Mouse (Mus musculus): Measurements from ENCODE around the gene Vezf1. TPM values are rescaled to one million over a fixed set of nuclear protein-coding genes. Genes with fewer than 3 reads are reported as not detected.

Gene Vezf1
- polyA plus RNA-seq, 1 experiment from 2014 or later: 56.0 TPM

DNA sequence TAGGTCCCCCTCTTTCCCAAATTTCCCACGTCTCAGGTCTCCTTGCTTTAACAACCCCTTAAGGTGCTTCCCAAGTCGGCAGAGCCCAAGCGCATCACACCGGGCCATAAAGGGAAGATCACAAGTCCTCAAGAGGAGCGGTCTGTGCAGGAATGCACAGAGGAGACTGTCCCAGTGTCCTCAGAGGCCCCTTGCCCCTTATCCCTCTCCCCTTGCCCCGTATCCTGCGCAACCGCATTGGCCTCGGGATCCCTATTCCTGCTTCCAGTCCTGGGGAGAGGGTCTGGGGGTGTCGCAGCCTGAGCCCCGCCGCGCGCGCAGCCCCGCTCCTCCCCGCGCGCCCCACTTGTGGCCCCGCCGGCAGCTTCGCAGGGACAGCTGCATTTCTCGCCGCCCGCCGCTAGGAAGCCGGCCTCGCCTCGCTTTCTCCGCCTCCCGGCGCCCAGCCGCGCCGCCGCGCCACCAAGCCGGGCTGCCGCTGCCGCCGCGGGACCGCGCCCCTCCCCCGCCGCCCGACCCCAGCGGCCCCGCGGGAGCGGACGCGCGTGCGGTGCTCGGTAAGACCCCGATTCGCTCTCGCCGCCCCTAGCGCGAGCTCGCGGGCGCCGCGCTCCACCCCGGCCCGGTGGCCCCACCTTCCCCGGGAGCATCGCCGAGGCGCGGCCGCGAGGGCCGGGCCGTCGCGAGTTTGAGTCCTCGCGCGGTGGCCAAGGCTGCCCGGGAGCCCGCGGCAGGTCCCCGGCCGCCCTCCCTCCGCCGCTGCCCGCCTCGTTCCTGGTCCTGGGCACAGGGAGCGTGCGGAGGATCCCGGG lies 30.9 kb downstream of the Vezf1 start:
- peak overlapping the region; percentile 87 for H3K4me3 ChIP-seq (replicated peaks)
- WGBS: under 1% methylated on average over 93 of the region's 95 CpGs

DNA sequence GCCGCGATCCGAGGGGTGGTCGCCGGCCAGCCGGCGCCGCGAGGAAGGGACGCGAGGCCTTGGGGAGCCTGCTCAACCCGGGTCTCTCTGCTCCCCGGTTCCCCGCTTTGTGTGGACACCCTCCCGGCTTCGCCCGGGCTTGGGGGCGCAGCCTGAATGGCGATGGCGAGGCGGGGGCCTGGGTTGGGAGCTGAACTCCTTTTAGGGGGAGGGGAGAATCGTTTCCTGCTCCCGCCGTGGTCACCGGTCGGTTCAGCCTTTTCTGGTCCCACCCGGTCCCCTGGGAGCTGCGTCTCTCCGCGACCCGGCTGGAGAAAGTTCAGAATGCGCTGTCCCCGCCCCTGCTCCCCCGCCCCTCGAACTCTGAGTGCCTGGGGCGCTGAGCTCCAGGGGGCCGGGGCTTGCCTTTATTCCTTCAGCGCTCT lies 31.5 kb downstream of the Vezf1 start:
- peak overlapping the region; percentile 87 for H3K4me3 ChIP-seq (replicated peaks)
- no peaks in the 10 kb centered on the region for H3K9me3 ChIP-seq
- ATAC-seq (ENCODE audit: insufficient number of reproducible peaks, insufficient read depth, low FRiP score, low TSS enrichment, low read depth): peak; percentile 23; the same call in 1 of the 2 replicates
- 1% methylated on average over 38 of the region's 38 CpGs for WGBS
- H3K36me3 ChIP-seq: peaks cover 2% of the 10 kb centered on the region; the same call in 1 of the 2 replicates
- H3K27ac ChIP-seq: peak overlapping the region; percentile 90
- peak overlapping the region; percentile 83 for H3K4me2 ChIP-seq
- peaks cover 16% of the 10 kb centered on the region for H3K27me3 ChIP-seq
- H3K9ac ChIP-seq (replicated peaks): peak overlapping the region; percentile 96
- H3K4me1 ChIP-seq (replicated peaks): peaks cover 36% of the 10 kb centered on the region

More for the DNA sequence above, 30.9 kb downstream of the Vezf1 start:
- Histone ChIP-seq H3K9me3 (no peaks in the 10 kb centered on the region), H3K4me2 (peak overlapping the region; percentile 83), H3K36me3 (peaks cover 2% of the 10 kb centered on the region; the same call in 1 of the 2 replicates), H3K27me3 (peaks cover 16% of the 10 kb centered on the region), H3K4me1 (replicated peaks) (peaks cover 30% of the 10 kb centered on the region), H3K9ac (replicated peaks) (peak overlapping the region; percentile 96), H3K27ac (peak overlapping the region; percentile 90)
- peak; percentile 70 for ATAC-seq (ENCODE audit: insufficient number of reproducible peaks, insufficient read depth, low FRiP score, low TSS enrichment, low read depth)

DNA sequence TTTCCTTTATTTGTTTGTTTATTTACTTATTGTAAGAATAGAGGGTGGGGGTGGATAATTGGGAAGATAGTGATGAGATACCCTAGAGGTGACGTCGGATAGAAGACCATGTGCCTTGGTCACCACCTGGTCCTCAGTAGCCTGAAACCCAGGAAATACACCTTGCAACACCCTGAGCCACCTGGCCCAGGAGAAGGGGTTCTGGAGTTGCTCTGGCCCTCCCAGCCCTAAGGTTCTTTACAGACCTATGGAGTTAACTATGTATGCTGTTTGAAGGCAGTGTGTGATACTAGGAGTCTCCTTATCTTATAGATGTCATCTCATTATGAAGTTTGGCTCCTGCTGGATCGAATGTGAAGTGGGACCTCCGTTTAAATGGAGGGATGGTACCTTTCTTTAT lies 32.1 kb downstream of the Vezf1 start:
- Histone ChIP-seq H3K36me3 (peaks cover 2% of the 10 kb centered on the region; the same call in 1 of the 2 replicates), H3K27me3 (peaks cover 16% of the 10 kb centered on the region), H3K4me3 (replicated peaks) (peak overlapping the region; percentile 87), H3K4me2 (peak overlapping the region; percentile 83), H3K9me3 (no peaks in the 10 kb centered on the region), H3K4me1 (replicated peaks) (peaks cover 38% of the 10 kb centered on the region), H3K9ac (replicated peaks) (0 out of 2 replicates have a peak overlapping the region, but pooled peaks have one; percentile 32), H3K27ac (no peak overlapping the region)
- WGBS: 39% methylated on average over 4 of the region's 4 CpGs
- ATAC-seq (ENCODE audit: insufficient number of reproducible peaks, insufficient read depth, low FRiP score, low TSS enrichment, low read depth): 0 out of 2 replicates have a peak, but pooled peaks have one; percentile 32

DNA sequence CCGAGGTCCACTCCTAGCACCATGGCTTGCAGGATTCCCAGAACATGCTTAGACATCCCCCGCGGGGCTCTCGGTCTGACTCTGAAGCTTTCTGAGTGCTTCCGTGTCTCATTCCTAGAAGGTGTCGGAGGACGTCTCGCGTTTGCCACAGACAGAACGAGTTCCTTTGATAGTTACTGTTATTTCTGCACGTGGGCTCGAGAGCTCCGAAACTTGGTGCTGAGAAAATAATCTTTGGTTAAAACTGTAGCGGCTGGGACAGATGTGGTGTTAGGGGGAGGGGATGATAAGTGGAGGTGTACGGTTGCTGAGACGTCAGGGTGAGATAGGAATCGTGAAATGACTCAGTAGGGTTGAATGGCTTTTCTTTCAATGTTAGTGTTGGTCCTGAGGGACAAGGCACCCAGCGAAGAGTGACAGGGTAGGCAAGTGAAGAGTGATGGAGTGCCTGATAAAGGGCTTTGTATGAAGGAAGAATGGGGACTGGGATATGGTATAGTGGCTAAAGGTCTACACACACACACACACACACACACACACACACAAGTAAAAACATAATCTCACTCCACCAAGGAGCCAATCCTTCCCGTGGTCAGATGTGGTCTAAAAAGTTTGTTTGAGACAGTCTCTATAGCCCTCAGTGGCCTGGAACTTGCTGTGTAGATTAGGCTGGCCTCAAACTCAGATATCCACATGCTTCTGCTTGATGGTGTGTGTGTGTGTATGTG lies 35.3 kb downstream of the Vezf1 start:
- Histone ChIP-seq H3K27me3 (peaks cover 4% of the 10 kb centered on the region), H3K4me2 (no peak overlapping the region), H3K27ac (no peak overlapping the region), H3K9ac (replicated peaks) (no peak overlapping the region), H3K4me3 (replicated peaks) (no peak overlapping the region), H3K9me3 (no peaks in the 10 kb centered on the region), H3K36me3 (peaks cover 2% of the 10 kb centered on the region; the same call in 1 of the 2 replicates), H3K4me1 (replicated peaks) (peaks cover 40% of the 10 kb centered on the region)
- WGBS: 90% methylated on average over 19 of the region's 19 CpGs
- ATAC-seq (ENCODE audit: insufficient number of reproducible peaks, insufficient read depth, low FRiP score, low TSS enrichment, low read depth): no peak

DNA sequence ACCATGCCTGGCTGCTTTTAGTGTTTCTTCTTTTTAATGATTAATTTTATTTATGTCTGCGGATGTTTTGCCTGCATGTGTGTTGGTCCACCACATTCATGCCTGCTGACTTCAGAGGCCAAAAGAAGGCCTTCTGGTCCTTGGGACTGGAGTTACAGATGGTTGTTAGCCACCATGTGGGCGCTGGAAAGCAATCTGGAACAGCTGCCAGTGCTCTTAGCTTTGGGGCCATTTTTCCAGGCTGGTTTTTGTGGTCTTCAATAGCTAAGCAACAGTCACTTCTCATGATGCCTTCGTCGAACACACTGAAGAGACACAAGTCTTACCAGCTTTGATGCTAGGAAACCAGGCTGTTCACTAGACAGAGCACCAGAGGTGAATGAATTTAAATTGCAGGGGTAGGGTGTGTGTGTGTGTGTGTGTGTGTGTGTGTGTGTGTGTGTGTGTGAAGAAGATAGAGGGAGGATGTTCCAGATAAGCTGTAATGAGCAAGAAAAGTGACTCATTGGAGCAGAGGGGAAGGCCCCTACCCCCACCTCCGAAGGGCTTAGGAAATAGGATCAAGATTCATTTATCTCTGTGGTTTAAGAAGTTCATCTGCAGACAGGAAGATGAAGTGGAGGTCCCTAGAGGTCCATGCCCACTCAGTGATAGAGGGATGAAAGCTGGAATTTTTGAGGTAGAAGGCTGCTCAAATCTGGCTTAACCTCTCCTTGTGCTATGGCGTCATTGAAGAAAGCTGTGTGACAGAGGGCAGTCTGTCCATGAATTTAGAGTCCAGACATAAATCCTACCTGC lies 37.6 kb downstream of the Vezf1 start:
- Histone ChIP-seq H3K27me3 (no peaks in the 10 kb centered on the region; the same call in 1 of the 2 replicates), H3K4me2 (no peak overlapping the region), H3K4me1 (replicated peaks) (peaks cover 42% of the 10 kb centered on the region), H3K36me3 (peaks cover 2% of the 10 kb centered on the region; the same call in 1 of the 2 replicates), H3K4me3 (replicated peaks) (no peak overlapping the region), H3K9me3 (no peaks in the 10 kb centered on the region), H3K27ac (no peak overlapping the region), H3K9ac (replicated peaks) (no peak overlapping the region)
- 72% methylated on average over 6 of the region's 6 CpGs for WGBS
- ATAC-seq (ENCODE audit: insufficient number of reproducible peaks, insufficient read depth, low FRiP score, low TSS enrichment, low read depth): no peak

DNA sequence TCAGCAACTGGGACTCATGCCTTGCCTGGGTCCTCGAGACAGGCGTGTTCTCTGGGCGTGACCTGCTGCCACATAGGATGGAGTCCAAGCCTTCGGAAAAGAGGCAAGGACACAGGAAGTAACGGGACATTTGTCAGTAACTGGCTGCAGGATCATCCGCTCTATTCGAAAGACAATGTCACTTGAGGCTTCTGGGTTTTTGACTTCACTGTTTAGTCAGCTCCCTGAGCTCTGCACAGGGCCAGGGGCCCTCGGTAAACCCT lies 38.1 kb downstream of the Vezf1 start:
- H3K4me1 ChIP-seq (replicated peaks): peaks cover 41% of the 10 kb centered on the region

DNA sequence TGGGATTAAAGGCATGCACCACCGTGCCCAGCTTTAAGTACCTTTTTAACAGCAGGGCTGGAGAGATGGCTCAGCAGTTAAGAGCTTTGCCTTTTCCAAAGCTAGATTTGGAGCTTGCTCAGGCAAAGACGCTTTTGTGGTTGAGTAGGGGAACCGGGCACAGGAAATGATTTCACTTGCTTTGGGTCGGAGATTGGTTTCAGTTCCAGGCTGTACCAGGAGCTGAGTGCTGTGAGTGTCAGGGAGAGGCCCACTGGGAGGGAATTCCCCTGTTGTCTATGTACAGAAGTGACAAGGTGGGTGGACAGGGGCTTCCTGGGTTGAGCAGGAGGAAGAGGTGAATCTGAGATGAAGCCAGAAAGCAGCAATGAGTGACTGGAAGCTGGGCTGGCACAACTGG lies 39.3 kb downstream of the Vezf1 start:
- Histone ChIP-seq H3K9me3 (no peaks in the 10 kb centered on the region), H3K27ac (no peak overlapping the region), H3K27me3 (no peaks in the 10 kb centered on the region; the same call in 1 of the 2 replicates), H3K9ac (replicated peaks) (no peak overlapping the region), H3K36me3 (no peaks in the 10 kb centered on the region), H3K4me3 (replicated peaks) (no peak overlapping the region), H3K4me1 (replicated peaks) (peaks cover 43% of the 10 kb centered on the region), H3K4me2 (no peak overlapping the region)
- 79% methylated on average over 4 of the region's 4 CpGs for whole genome bisulfite sequencing
- no peak for ATAC-seq (ENCODE audit: insufficient number of reproducible peaks, insufficient read depth, low FRiP score, low TSS enrichment, low read depth)

More for the DNA sequence above, 38.1 kb downstream of the Vezf1 start:
- Histone ChIP-seq H3K4me3 (replicated peaks) (no peak overlapping the region), H3K9me3 (no peaks in the 10 kb centered on the region), H3K36me3 (peaks cover 2% of the 10 kb centered on the region; the same call in 1 of the 2 replicates), H3K4me2 (no peak overlapping the region), H3K27me3 (no peaks in the 10 kb centered on the region; the same call in 1 of the 2 replicates), H3K27ac (no peak overlapping the region), H3K9ac (replicated peaks) (no peak overlapping the region)
- 73% methylated on average over 8 of the region's 8 CpGs for WGBS
- no peak for ATAC-seq (ENCODE audit: insufficient number of reproducible peaks, insufficient read depth, low FRiP score, low TSS enrichment, low read depth)

DNA sequence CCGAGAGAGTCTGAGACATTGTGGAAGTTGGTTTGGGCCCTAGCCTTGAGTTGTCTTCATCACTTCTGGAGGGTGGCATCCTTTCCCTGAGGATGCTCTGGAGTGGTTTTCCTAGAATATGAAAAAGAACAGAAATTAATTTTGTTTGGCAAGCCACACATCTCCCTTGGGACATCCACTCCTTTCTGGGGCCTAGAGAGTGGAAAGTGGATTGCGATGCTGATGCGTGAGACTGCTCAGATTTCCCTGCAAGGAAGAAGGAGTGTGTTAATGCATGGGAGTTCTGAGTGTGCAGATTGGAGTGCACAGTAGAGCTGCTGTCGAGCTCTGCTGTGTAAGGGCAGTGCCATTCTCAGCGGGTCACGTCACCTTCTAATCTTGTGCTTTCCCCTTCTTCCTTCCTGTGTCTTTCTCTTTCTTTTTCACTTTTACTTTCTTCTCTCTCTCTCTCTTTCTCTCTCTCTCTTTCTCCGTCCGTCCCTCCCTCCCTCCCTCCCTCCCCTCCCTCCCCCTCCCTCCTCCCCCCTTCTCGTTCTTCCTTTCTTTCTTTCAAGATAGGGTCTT lies 42.0 kb downstream of the Vezf1 start:
- Histone ChIP-seq H3K4me3 (replicated peaks) (no peak overlapping the region), H3K4me1 (replicated peaks) (peaks cover 59% of the 10 kb centered on the region), H3K27me3 (no peaks in the 10 kb centered on the region; the same call in 1 of the 2 replicates), H3K4me2 (no peak overlapping the region), H3K36me3 (no peaks in the 10 kb centered on the region), H3K9ac (replicated peaks) (no peak overlapping the region), H3K27ac (no peak overlapping the region), H3K9me3 (no peaks in the 10 kb centered on the region)
- no peak for ATAC-seq (ENCODE audit: insufficient number of reproducible peaks, insufficient read depth, low FRiP score, low TSS enrichment, low read depth)
- 73% methylated on average over 8 of the region's 9 CpGs for WGBS

DNA sequence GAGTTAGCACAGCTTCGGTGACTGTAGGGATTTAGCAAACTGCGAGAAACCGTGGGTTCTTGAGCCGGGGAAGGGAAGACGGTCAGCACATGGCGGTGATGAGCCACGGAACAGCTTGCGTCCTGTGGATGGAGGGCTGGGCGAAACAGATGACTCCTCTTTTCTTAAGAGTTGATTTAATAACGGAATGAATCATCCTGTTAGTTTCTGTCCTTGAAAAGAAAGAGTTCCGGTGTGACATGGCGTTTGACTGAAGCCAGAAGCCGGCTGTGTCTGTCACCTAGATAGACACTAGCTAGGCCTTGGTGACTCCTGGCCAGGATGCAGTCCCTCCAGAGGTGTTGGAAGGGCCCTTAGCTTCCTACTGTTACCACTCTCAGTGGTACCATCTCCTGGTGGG lies 44.0 kb downstream of the Vezf1 start:
- WGBS: 54% methylated on average over 13 of the region's 13 CpGs
- Histone ChIP-seq H3K4me1 (replicated peaks) (peaks cover 69% of the 10 kb centered on the region), H3K27me3 (no peaks in the 10 kb centered on the region; the same call in 1 of the 2 replicates), H3K4me3 (replicated peaks) (no peak overlapping the region), H3K36me3 (no peaks in the 10 kb centered on the region), H3K9me3 (no peaks in the 10 kb centered on the region), H3K27ac (no peak overlapping the region), H3K9ac (replicated peaks) (no peak overlapping the region), H3K4me2 (no peak overlapping the region)
- no peak for ATAC-seq (ENCODE audit: insufficient number of reproducible peaks, insufficient read depth, low FRiP score, low TSS enrichment, low read depth)

DNA sequence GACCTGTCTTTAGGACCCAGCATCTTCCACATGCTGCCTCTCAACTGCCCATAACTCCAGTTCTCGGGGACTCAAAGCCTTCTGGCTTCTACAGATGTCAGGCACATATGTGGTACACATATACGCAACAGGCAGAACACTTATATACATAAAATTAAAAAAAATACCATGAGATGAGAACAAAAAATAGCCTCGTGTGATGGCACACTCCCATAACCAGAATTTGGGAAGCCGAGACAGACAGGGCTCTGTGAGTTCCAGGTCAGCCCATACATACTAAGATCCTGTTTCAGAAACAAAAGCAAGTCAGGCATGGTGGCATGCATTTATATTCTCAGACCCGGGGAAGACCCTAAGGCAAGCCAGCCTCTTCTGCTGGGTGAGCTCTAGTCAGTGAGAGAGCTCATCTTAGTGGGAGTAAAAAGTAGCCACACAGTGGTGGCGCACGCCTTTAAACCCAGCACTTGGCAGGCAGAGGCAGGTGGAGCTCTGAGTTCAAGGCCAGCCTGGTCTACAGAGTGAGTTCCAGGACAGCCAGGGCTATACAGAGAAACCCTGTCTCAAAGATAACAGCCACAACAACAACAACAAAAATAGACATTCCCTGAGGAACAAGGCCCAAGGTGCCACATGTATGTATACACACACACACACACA lies 44.7 kb downstream of the Vezf1 start:
- H3K9me3 ChIP-seq: no peaks in the 10 kb centered on the region
- H3K9ac ChIP-seq (replicated peaks): no peak overlapping the region
- no peak overlapping the region for H3K4me3 ChIP-seq (replicated peaks)
- WGBS: 77% methylated on average over 7 of the region's 7 CpGs
- H3K36me3 ChIP-seq: no peaks in the 10 kb centered on the region
- H3K4me1 ChIP-seq (replicated peaks): peaks cover 69% of the 10 kb centered on the region
- no peak overlapping the region for H3K4me2 ChIP-seq
- no peaks in the 10 kb centered on the region for H3K27me3 ChIP-seq
- no peak overlapping the region for H3K27ac ChIP-seq
- ATAC-seq (ENCODE audit: insufficient number of reproducible peaks, insufficient read depth, low FRiP score, low TSS enrichment, low read depth): no peak

Measured in limb, embryonic 12.5 days (tissue).